Mouse (Mus musculus): ENCODE measurements around the gene Slc44a3. TPM values are rescaled to one million over a fixed set of nuclear protein-coding genes. Genes with fewer than 3 reads are reported as not detected.

Slc44a3 gene
- polyA plus RNA-seq, 1 experiment from 2014 or later = 16.9 TPM

- Histone ChIP-seq H3K4me2 (ENCODE audit: low read length) (no peak overlapping the region), H3K9me3 (replicated peaks; ENCODE audit: low read length) (no peaks in the 10 kb centered on the region), H3K4me3 (replicated peaks; ENCODE audit: low read depth, low read length) (no peak overlapping the region), H3K9ac (ENCODE audit: low read depth, low read length) (no peak overlapping the region), H3K36me3 (ENCODE audit: insufficient read depth, low read length) (no peaks in the 10 kb centered on the region), H3K4me1 (replicated peaks; ENCODE audit: insufficient read depth, low read length) (peaks cover 5% of the 10 kb centered on the region; the same call in 1 of the 2 replicates), H3K27ac (no peak overlapping the region), H3K27me3 (ENCODE audit: insufficient read depth, low read length) (no peaks in the 10 kb centered on the region)
- DNase-seq (ENCODE audit: low spot score) = no peak
- TF ChIP-seq CTCF (IDR thresholded peaks at IDR 0.05; ENCODE audit: low read depth) = no peak
- ATAC-seq (replicated peaks; ENCODE audit: low FRiP score, low read depth) = no peak; the same call in 1 of the 2 replicates
- WGBS = 28% methylated on average over 25 of the region's 25 CpGs
These were observed 48.7 kb downstream of the Slc44a3 start for GRCm38 (mm10) chr3:121483266-121484161.

- DNase-seq (ENCODE audit: low spot score) (peak; percentile 69), ATAC-seq (replicated peaks; ENCODE audit: low FRiP score, low read depth) (no peak)
- TF ChIP-seq CTCF (IDR thresholded peaks at IDR 0.05; ENCODE audit: low read depth) = no peak
- 15% methylated on average over 6 of the region's 6 CpGs for WGBS
- Histone ChIP-seq H3K9me3 (replicated peaks; ENCODE audit: low read length) (no peaks in the 10 kb centered on the region), H3K4me1 (replicated peaks; ENCODE audit: insufficient read depth, low read length) (peaks cover 5% of the 10 kb centered on the region; the same call in 1 of the 2 replicates), H3K27ac (no peak overlapping the region), H3K9ac (ENCODE audit: low read depth, low read length) (no peak overlapping the region), H3K27me3 (ENCODE audit: insufficient read depth, low read length) (no peaks in the 10 kb centered on the region), H3K36me3 (ENCODE audit: insufficient read depth, low read length) (no peaks in the 10 kb centered on the region), H3K4me2 (ENCODE audit: low read length) (no peak overlapping the region), H3K4me3 (replicated peaks; ENCODE audit: low read depth, low read length) (no peak overlapping the region)
These were observed 50.6 kb downstream of the Slc44a3 start for GRCm38 (mm10) chr3:121481564-121481963.

- ATAC-seq (replicated peaks; ENCODE audit: low FRiP score, low read depth) (no peak), DNase-seq (ENCODE audit: low spot score) (no peak)
- 67% methylated on average over 8 of the region's 8 CpGs for WGBS
- H3K4me3 ChIP-seq (replicated peaks; ENCODE audit: low read depth, low read length) = no peak overlapping the region
- no peak overlapping the region for H3K4me2 ChIP-seq (ENCODE audit: low read length)
- no peaks in the 10 kb centered on the region for H3K9me3 ChIP-seq (replicated peaks; ENCODE audit: low read length)
- no peak overlapping the region for H3K27ac ChIP-seq
- peaks cover 5% of the 10 kb centered on the region; the same call in 1 of the 2 replicates for H3K4me1 ChIP-seq (replicated peaks; ENCODE audit: insufficient read depth, low read length)
- H3K36me3 ChIP-seq (ENCODE audit: insufficient read depth, low read length) = no peaks in the 10 kb centered on the region
- no peak for TF ChIP-seq CTCF (IDR thresholded peaks at IDR 0.05; ENCODE audit: low read depth)
- H3K27me3 ChIP-seq (ENCODE audit: insufficient read depth, low read length) = no peaks in the 10 kb centered on the region
- H3K9ac ChIP-seq (ENCODE audit: low read depth, low read length) = no peak overlapping the region
These were observed 51.2 kb downstream of the Slc44a3 start for GRCm38 (mm10) chr3:121480961-121481436.

GRCm38 (mm10) chr3:121480030-121480960 lies 51.9 kb downstream of the Slc44a3 start:
- Histone ChIP-seq H3K4me1 (replicated peaks; ENCODE audit: insufficient read depth, low read length) (peaks cover 5% of the 10 kb centered on the region; the same call in 1 of the 2 replicates), H3K27ac (no peak overlapping the region), H3K36me3 (ENCODE audit: insufficient read depth, low read length) (no peaks in the 10 kb centered on the region), H3K9me3 (replicated peaks; ENCODE audit: low read length) (no peaks in the 10 kb centered on the region), H3K27me3 (ENCODE audit: insufficient read depth, low read length) (no peaks in the 10 kb centered on the region), H3K4me3 (replicated peaks; ENCODE audit: low read depth, low read length) (no peak overlapping the region), H3K9ac (ENCODE audit: low read depth, low read length) (no peak overlapping the region), H3K4me2 (ENCODE audit: low read length) (no peak overlapping the region)
- ATAC-seq (replicated peaks; ENCODE audit: low FRiP score, low read depth) (no peak), DNase-seq (ENCODE audit: low spot score) (no peak)
- no peak for TF ChIP-seq CTCF (IDR thresholded peaks at IDR 0.05; ENCODE audit: low read depth)
- 68% methylated on average over 26 of the region's 26 CpGs for WGBS

GRCm38 (mm10) chr3:121474738-121475137 lies 57.5 kb downstream of the Slc44a3 start:
- H3K9ac ChIP-seq (ENCODE audit: low read depth, low read length) = no peak overlapping the region
- H3K27ac ChIP-seq = no peak overlapping the region
- no peak for TF ChIP-seq CTCF (IDR thresholded peaks at IDR 0.05; ENCODE audit: low read depth)
- DNase-seq (ENCODE audit: low spot score) (no peak), ATAC-seq (replicated peaks; ENCODE audit: low FRiP score, low read depth) (no peak)
- WGBS = 64% methylated on average over 3 of the region's 3 CpGs
- H3K4me1 ChIP-seq (replicated peaks; ENCODE audit: insufficient read depth, low read length) = no peaks in the 10 kb centered on the region
- H3K27me3 ChIP-seq (ENCODE audit: insufficient read depth, low read length) = no peaks in the 10 kb centered on the region
- H3K36me3 ChIP-seq (ENCODE audit: insufficient read depth, low read length) = no peaks in the 10 kb centered on the region
- H3K9me3 ChIP-seq (replicated peaks; ENCODE audit: low read length) = no peaks in the 10 kb centered on the region
- H3K4me3 ChIP-seq (replicated peaks; ENCODE audit: low read depth, low read length) = no peak overlapping the region
- H3K4me2 ChIP-seq (ENCODE audit: low read length) = no peak overlapping the region

- peaks cover 20% of the 10 kb centered on the region for H3K4me1 ChIP-seq (replicated peaks; ENCODE audit: insufficient read depth, low read length)
- WGBS = 35% methylated on average over 11 of the region's 11 CpGs
- no peak overlapping the region for H3K9ac ChIP-seq (ENCODE audit: low read depth, low read length)
- no peaks in the 10 kb centered on the region for H3K36me3 ChIP-seq (ENCODE audit: insufficient read depth, low read length)
- DNase-seq (ENCODE audit: low spot score) = peak; percentile 43
- H3K4me2 ChIP-seq (ENCODE audit: low read length) = no peak overlapping the region
- no peak for ATAC-seq (replicated peaks; ENCODE audit: low FRiP score, low read depth)
- H3K27ac ChIP-seq = no peak overlapping the region
- no peaks in the 10 kb centered on the region for H3K27me3 ChIP-seq (ENCODE audit: insufficient read depth, low read length)
- no peaks in the 10 kb centered on the region for H3K9me3 ChIP-seq (replicated peaks; ENCODE audit: low read length)
- no peak overlapping the region for H3K4me3 ChIP-seq (replicated peaks; ENCODE audit: low read depth, low read length)
- no peak for TF ChIP-seq CTCF (IDR thresholded peaks at IDR 0.05; ENCODE audit: low read depth)
These were observed 60.5 kb downstream of the Slc44a3 start for GRCm38 (mm10) chr3:121471703-121472102.

All from kidney, postnatal 0 days (tissue).